25 mouse cellular contexts compared by ENCODE assay signal in the genomic region with DNA sequence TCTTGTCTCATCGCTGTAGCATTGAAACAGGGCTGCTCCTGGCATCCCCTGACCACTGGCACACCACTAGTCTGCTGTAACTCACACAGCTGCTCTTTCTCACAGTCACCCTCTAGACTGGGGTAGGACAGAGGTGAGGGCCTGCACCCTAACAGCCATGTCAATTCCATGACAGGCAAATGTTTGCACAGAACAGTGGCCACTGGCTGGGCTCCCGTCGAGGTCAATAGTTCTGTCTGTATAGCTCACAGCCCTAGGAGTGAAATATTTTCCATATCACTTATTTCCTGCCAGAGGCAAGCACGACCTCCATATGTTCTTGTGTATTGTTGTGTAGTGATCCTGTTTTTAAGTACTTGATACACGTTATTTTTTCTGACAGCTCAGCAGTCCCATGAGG. TPM values are rescaled to one million over a fixed set of nuclear protein-coding genes. Genes with fewer than 3 reads are reported as not detected.
DNase-seq lines count a peak whose midpoint lies in the region; ATAC-seq lines count a peak whose summit lies in the region.
"Had no signal": no experiment of that assay in that cellular context is flagged by ENCODE, and none has a peak within 500 bp of the region (broad histone marks: within the 10 kb centered on the region; RNA-seq: fewer than 3 reads in every experiment).

No protein-coding gene starts in this region.

- H3K27me3 ChIP-seq in kidney, embryonic 16.5 days (ENCODE audit: insufficient read depth, low read length) = no peaks in the 10 kb centered on the region
- no peaks in the 10 kb centered on the region for H3K27me3 ChIP-seq in intestine, embryonic 16.5 days (replicated peaks; ENCODE audit: control insufficient read depth, insufficient read depth, low read length)
- H3K27me3 ChIP-seq in liver, embryonic 16.5 days (ENCODE audit: control insufficient read depth, insufficient read depth, low read depth, low read length) = no peaks in the 10 kb centered on the region
- H3K27me3 ChIP-seq: hindbrain, embryonic 15.5 days; neural tube, embryonic 12.5 days had no signal

- no peak overlapping the region for H3K9ac ChIP-seq in kidney, embryonic 16.5 days (replicated peaks; ENCODE audit: low read length)
- H3K9ac ChIP-seq in intestine, embryonic 16.5 days (ENCODE audit: low read depth, low read length) = no peak overlapping the region
- no peak overlapping the region for H3K9ac ChIP-seq in liver, embryonic 16.5 days (ENCODE audit: low read depth, low read length)
- H3K9ac ChIP-seq: hindbrain, embryonic 15.5 days; neural tube, embryonic 12.5 days had no signal

- H3K36me3 ChIP-seq in kidney, embryonic 16.5 days (ENCODE audit: insufficient read depth, low read length) = no peaks in the 10 kb centered on the region
- H3K36me3 ChIP-seq in intestine, embryonic 16.5 days (ENCODE audit: control insufficient read depth, insufficient read depth, low read length) = no peaks in the 10 kb centered on the region
- H3K36me3 ChIP-seq in liver, embryonic 16.5 days (ENCODE audit: control insufficient read depth, insufficient read depth) = no peaks in the 10 kb centered on the region
- H3K36me3 ChIP-seq: G1E; hindbrain, embryonic 10.5 days; hindbrain, embryonic 15.5 days; midbrain, embryonic 10.5 days; neural tube, embryonic 12.5 days had no signal

- no peaks in the 10 kb centered on the region for H3K9me3 ChIP-seq in kidney, embryonic 16.5 days (ENCODE audit: low read length)
- H3K9me3 ChIP-seq in intestine, embryonic 16.5 days (ENCODE audit: control insufficient read depth, low read length) = no peaks in the 10 kb centered on the region
- no peaks in the 10 kb centered on the region for H3K9me3 ChIP-seq in liver, embryonic 16.5 days (replicated peaks; ENCODE audit: control insufficient read depth, low read length)
- H3K9me3 ChIP-seq: G1E; hindbrain, embryonic 10.5 days; hindbrain, embryonic 15.5 days; midbrain, embryonic 10.5 days; neural tube, embryonic 12.5 days had no signal

- H3K4me2 ChIP-seq in kidney, embryonic 16.5 days (replicated peaks; ENCODE audit: low read depth, low read length) = no peak overlapping the region
- no peak overlapping the region for H3K4me2 ChIP-seq in intestine, embryonic 16.5 days (ENCODE audit: low read depth, low read length)
- H3K4me2 ChIP-seq in liver, embryonic 16.5 days (ENCODE audit: low read depth, low read length) = no peak overlapping the region
- H3K4me2 ChIP-seq: hindbrain, embryonic 15.5 days; neural tube, embryonic 12.5 days had no signal

- H3K4me3 ChIP-seq in kidney, embryonic 16.5 days (ENCODE audit: low read length) = no peak overlapping the region
- no peak overlapping the region for H3K4me3 ChIP-seq in intestine, embryonic 16.5 days (ENCODE audit: low read length)
- no peak overlapping the region for H3K4me3 ChIP-seq in liver, embryonic 16.5 days (ENCODE audit: low read depth, low read length)
- H3K4me3 ChIP-seq: hindbrain, embryonic 10.5 days; hindbrain, embryonic 15.5 days; midbrain, embryonic 10.5 days; myocyte; neural tube, embryonic 12.5 days had no signal

- H3K4me1 ChIP-seq in kidney, embryonic 16.5 days (ENCODE audit: insufficient read depth, low read length) = no peaks in the 10 kb centered on the region
- 0 out of 2 replicates have a peak, but pooled peaks cover 3% of the 10 kb centered on the region for H3K4me1 ChIP-seq in intestine, embryonic 16.5 days (ENCODE audit: control insufficient read depth, insufficient read depth, low read length)
- no peaks in the 10 kb centered on the region for H3K4me1 ChIP-seq in liver, embryonic 16.5 days (ENCODE audit: control insufficient read depth, low read depth, low read length)
- H3K4me1 ChIP-seq: hindbrain, embryonic 10.5 days; hindbrain, embryonic 15.5 days; midbrain, embryonic 10.5 days; neural tube, embryonic 12.5 days had no signal

- ATAC-seq in kidney, embryonic 16.5 days (ENCODE audit: low FRiP score, low TSS enrichment) = 0 out of 2 replicates have a peak, but pooled peaks have one; percentile 27
- ATAC-seq in intestine, embryonic 16.5 days = peak; percentile 56
- peak; percentile 64; the same call in 1 of the 2 replicates for ATAC-seq in liver, embryonic 16.5 days (ENCODE audit: low read depth)
- ATAC-seq: forebrain, embryonic 14.5 days; inflammation-experienced regulatory T-cells, adult 6 months had no signal

- 50% methylated on average over 5 of the region's 5 CpGs for WGBS in kidney, embryonic 16.5 days
- 53% methylated on average over 5 of the region's 5 CpGs for WGBS in intestine, embryonic 16.5 days
- 49% methylated on average over 5 of the region's 5 CpGs for WGBS in liver, embryonic 16.5 days (ENCODE audit: insufficient replicate concordance)

- no peak for DNase-seq in kidney, adult 18-20 months
- DNase-seq in lung, postnatal 10 days = peak; percentile 6
- DNase-seq in lung, adult 18-20 months = no peak
- no peak for DNase-seq in thymus, postnatal 25 days
- DNase-seq: adrenal gland, adult 8-10 months; cerebellum, adult 8-10 months; cerebellum, postnatal 25 days; gastrocnemius, postnatal 14 days; heart, postnatal 14 days; kidney, adult 9 months; kidney, postnatal 14 days; layer of hippocampus, adult 9-11 months; right cerebral cortex, postnatal 14 days; thymus, postnatal 14 days had no signal

- no peak overlapping the region for H3K27ac ChIP-seq in kidney, embryonic 16.5 days (ENCODE audit: low read length)
- no peak overlapping the region for H3K27ac ChIP-seq in intestine, embryonic 16.5 days (ENCODE audit: low read length)
- H3K27ac ChIP-seq in liver, embryonic 16.5 days (ENCODE audit: low read length) = no peak overlapping the region
- H3K27ac ChIP-seq: hindbrain, embryonic 10.5 days; hindbrain, embryonic 15.5 days; midbrain, embryonic 10.5 days; neural tube, embryonic 12.5 days had no signal

RNA-seq across cellular contexts. Expression of gene Lrrc3b, which starts 54.3 kb away (rescaled TPM):
- polyA plus RNA-seq in kidney, embryonic 16.5 days (2015; fragmentation: Nextera tagmentation; extraction: Ambion mirVana) = 4.7 and 5.3 TPM in 2 replicates
- 2.2 and 3.3 TPM in 2 replicates for polyA plus RNA-seq in intestine, embryonic 16.5 days (2015; fragmentation: Nextera tagmentation; extraction: Ambion mirVana)
- polyA plus RNA-seq in liver, embryonic 16.5 days (2015; fragmentation: Nextera tagmentation; extraction: Ambion mirVana) = 0.09 and 0.11 TPM in 2 replicates
- polyA plus RNA-seq: G1E; inflammation-experienced regulatory T-cells, adult 6 months; myocyte had no signal
